Mouse (Mus musculus) lung, postnatal 0 days (tissue): Measurements from ENCODE around the gene P2ry6.

Experiments
- CTCF ChIP-seq: IDR thresholded peaks from 2 replicates; pipeline ENCODE4 v1.5.1; 2016; ENCODE audit warnings: antibody characterized with exemption, mild to moderate bottlenecking
- EP300 ChIP-seq: IDR thresholded peaks from 2 replicates; pipeline ENCODE4 v1.6.1; 2016; ENCODE audit warnings: antibody characterized with exemption, mild to moderate bottlenecking, control low read depth

DNA sequence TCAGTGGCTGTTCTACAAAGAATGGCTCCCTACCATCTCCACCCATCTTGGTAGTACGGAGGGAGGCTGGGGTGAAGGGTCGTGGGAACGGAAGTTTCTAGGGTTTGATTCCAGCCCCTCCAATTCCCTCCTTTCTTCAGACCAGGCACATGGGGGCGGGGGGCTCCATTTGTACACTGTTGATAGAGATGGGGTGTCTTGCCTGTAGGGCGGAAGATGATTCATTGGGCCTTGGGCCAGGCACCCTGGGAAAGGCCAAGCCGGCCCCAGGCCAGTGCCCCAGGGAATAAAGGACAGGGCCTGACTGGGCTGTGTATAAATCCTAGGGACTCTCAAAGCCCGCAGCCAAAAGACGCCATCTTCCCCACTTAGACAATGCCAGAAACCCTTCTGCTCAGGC lies 66.4 kb downstream of the P2ry6 start:
- TF ChIP-seq CTCF: no peak
- no peak for TF ChIP-seq EP300
